Mouse (Mus musculus) cerebellum, adult 11-12 months (tissue): Measurements from ENCODE around the gene Cd52.

Experiments used
- DNase-seq: peaks from one replicate; pipeline ENCODE4 v3.0.0; 2022

The Cd52 gene

GRCm38 (mm10) chr4:134089029-134089428, 5.9 kb downstream of the Cd52 start:
- DNase-seq: no peak

GRCm38 (mm10) chr4:134087412-134087811, 7.5 kb downstream of the Cd52 start:
- DNase-seq: peak; percentile 42

- no peak for DNase-seq
Measured at GRCm38 (mm10) chr4:134084999-134085398, 9.9 kb downstream of the Cd52 start.

GRCm38 (mm10) chr4:134082460-134082859, 12.4 kb downstream of the Cd52 start:
- no peak for DNase-seq

GRCm38 (mm10) chr4:134081730-134082386, 13.0 kb downstream of the Cd52 start:
- peak; percentile 55 for DNase-seq

- no peak for DNase-seq
Measured at GRCm38 (mm10) chr4:134080674-134081073, 14.2 kb downstream of the Cd52 start.

- DNase-seq: peak; percentile 42
Measured at GRCm38 (mm10) chr4:134078694-134079093, 16.2 kb downstream of the Cd52 start.

GRCm38 (mm10) chr4:134068793-134069580, 25.9 kb downstream of the Cd52 start:
- DNase-seq: no peak

GRCm38 (mm10) chr4:134067833-134068544, 26.9 kb downstream of the Cd52 start:
- no peak for DNase-seq

GRCm38 (mm10) chr4:134067383-134067782, 27.5 kb downstream of the Cd52 start:
- no peak for DNase-seq

GRCm38 (mm10) chr4:134065431-134066004, 29.4 kb downstream of the Cd52 start:
- no peak for DNase-seq

GRCm38 (mm10) chr4:134062561-134062960, 32.3 kb downstream of the Cd52 start:
- DNase-seq: no peak

GRCm38 (mm10) chr4:134061944-134062446, 32.9 kb downstream of the Cd52 start:
- no peak for DNase-seq

GRCm38 (mm10) chr4:134061166-134061830, 33.6 kb downstream of the Cd52 start:
- no peak for DNase-seq

- DNase-seq: no peak
Measured at GRCm38 (mm10) chr4:134060135-134060865, 34.6 kb downstream of the Cd52 start, which contains the start of gene Crybg2. Gene Crybg2, plus strand, starts transcription at chr4:134060815.

- DNase-seq: no peak
Measured at GRCm38 (mm10) chr4:134058908-134059307, 36.0 kb downstream of the Cd52 start.

GRCm38 (mm10) chr4:134058166-134058715, 36.6 kb downstream of the Cd52 start:
- DNase-seq: no peak

GRCm38 (mm10) chr4:134053538-134053937, 41.3 kb downstream of the Cd52 start, which contains the start of gene Zfp683:
Gene Zfp683, plus strand, starts transcription at chr4:134053838.
- DNase-seq: no peak

GRCm38 (mm10) chr4:134052560-134052959, 42.3 kb downstream of the Cd52 start:
- peak; percentile 66 for DNase-seq

- DNase-seq: no peak
Measured at GRCm38 (mm10) chr4:134051912-134052311, 43.0 kb downstream of the Cd52 start.

- DNase-seq: no peak
Measured at GRCm38 (mm10) chr4:134047648-134048047, 47.2 kb downstream of the Cd52 start.
